In the genomic region with DNA sequence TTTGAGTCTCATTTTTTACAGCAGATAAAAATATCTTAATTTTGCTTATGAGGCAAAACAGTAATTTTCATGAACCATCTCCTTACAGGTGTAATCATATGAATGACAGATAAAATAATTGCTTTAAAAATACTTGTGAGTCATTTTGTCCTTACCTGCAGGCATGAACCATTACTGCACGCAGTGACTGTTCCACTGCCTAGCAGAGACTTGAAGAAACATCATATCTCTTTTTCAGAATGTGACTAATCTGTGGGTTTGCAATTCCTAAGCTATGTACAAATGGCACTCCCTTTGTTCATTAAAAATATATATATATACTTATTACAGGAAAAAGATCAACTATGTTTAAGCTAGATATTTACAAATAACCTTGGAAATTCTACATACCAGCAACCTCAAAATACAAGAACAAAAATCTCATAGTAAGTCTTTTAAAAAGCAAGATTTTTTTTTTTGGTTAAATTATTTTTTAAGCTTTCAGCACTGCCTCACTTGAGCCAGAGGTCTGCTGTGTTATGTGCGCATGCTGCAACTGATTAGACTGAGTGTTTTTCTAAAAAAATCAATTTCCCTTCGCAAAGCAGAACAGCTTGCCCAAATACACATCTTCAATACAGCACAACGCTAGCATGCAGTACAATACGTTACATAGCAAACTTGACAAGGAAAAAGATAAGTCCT, we compare ENCODE assay signal across 8 mouse cellular contexts.
DNase-seq lines count a peak whose midpoint lies in the region; ATAC-seq lines count a peak whose summit lies in the region.

No protein-coding gene starts in this region.

- H3K4me2 ChIP-seq in heart, embryonic 12.5 days, result peak overlapping the region; percentile 64
- peak overlapping the region; percentile 63 for H3K4me2 ChIP-seq in hindbrain, embryonic 13.5 days
- peak overlapping the region; percentile 52 for H3K4me2 ChIP-seq in midbrain, embryonic 11.5 days

- intact Hi-C loops in gastrocnemius, postnatal 14 days (cut with DNase I; ENCODE audit: low total_unique reads), result no loop called here

- peak overlapping the region; percentile 52 for H3K4me3 ChIP-seq in heart, embryonic 12.5 days
- H3K4me3 ChIP-seq in hindbrain, embryonic 13.5 days, result peak overlapping the region; percentile 52
- H3K4me3 ChIP-seq in midbrain, embryonic 11.5 days (ENCODE audit: low read depth, low read length), result peak overlapping the region; percentile 36

- ATAC-seq in heart, embryonic 12.5 days (ENCODE audit: insufficient number of reproducible peaks, low FRiP score), result no peak
- ATAC-seq in hindbrain, embryonic 13.5 days (ENCODE audit: low FRiP score), result peak; percentile 71
- ATAC-seq in midbrain, embryonic 11.5 days (ENCODE audit: low FRiP score), result peak; percentile 71
- no peak for ATAC-seq in cerebellum, adult (ENCODE audit: insufficient number of reproducible peaks, low FRiP score, low TSS enrichment)

- peak overlapping the region; percentile 89 for H3K27ac ChIP-seq in heart, embryonic 12.5 days (ENCODE audit: poor library complexity, severe bottlenecking)
- H3K27ac ChIP-seq in hindbrain, embryonic 13.5 days, result peak overlapping the region; percentile 88
- no peak overlapping the region; the same call in 1 of the 2 replicates for H3K27ac ChIP-seq in midbrain, embryonic 11.5 days (ENCODE audit: low read depth, low read length)

- H3K4me1 ChIP-seq in heart, embryonic 12.5 days (replicated peaks), result peaks cover 5% of the 10 kb centered on the region
- H3K4me1 ChIP-seq in hindbrain, embryonic 13.5 days (replicated peaks), result peaks cover 17% of the 10 kb centered on the region
- H3K4me1 ChIP-seq in midbrain, embryonic 11.5 days (ENCODE audit: control insufficient read depth, insufficient read depth, low read length), result no peaks in the 10 kb centered on the region; the same call in none of the 2 replicates

- no peak for DNase-seq in heart, adult 8-10 months (ENCODE audit: low spot score)
- peak; percentile 31 for DNase-seq in NIH3T3 (ENCODE audit: low read depth)
- no peak for DNase-seq in midbrain, embryonic 11.5 days (ENCODE audit: low spot score, missing footprints)
- DNase-seq in layer of hippocampus, adult 11-12 months (ENCODE audit: low spot score), result no peak
- DNase-seq in gastrocnemius, postnatal 14 days, result no peak

- peak overlapping the region; percentile 65 for H3K9ac ChIP-seq in heart, embryonic 12.5 days
- peak overlapping the region; percentile 75 for H3K9ac ChIP-seq in hindbrain, embryonic 13.5 days
- H3K9ac ChIP-seq in midbrain, embryonic 11.5 days (ENCODE audit: low read length), result peak overlapping the region; percentile 66

- 0 out of 2 replicates have a peak, but pooled peaks cover 4% of the 10 kb centered on the region for H3K36me3 ChIP-seq in heart, embryonic 12.5 days
- no peaks in the 10 kb centered on the region for H3K36me3 ChIP-seq in hindbrain, embryonic 13.5 days
- H3K36me3 ChIP-seq in midbrain, embryonic 11.5 days (ENCODE audit: control insufficient read depth, insufficient read depth, low read length), result no peaks in the 10 kb centered on the region

- no peaks in the 10 kb centered on the region for H3K27me3 ChIP-seq in heart, embryonic 12.5 days (replicated peaks)
- no peaks in the 10 kb centered on the region for H3K27me3 ChIP-seq in hindbrain, embryonic 13.5 days
- no peaks in the 10 kb centered on the region for H3K27me3 ChIP-seq in midbrain, embryonic 11.5 days (ENCODE audit: control insufficient read depth, insufficient read depth, low read length)

- H3K9me3 ChIP-seq in heart, embryonic 12.5 days (replicated peaks), result 0 out of 2 replicates have a peak, but pooled peaks cover 3% of the 10 kb centered on the region
- H3K9me3 ChIP-seq in hindbrain, embryonic 13.5 days, result no peaks in the 10 kb centered on the region
- H3K9me3 ChIP-seq in midbrain, embryonic 11.5 days (ENCODE audit: control insufficient read depth, low read length), result no peaks in the 10 kb centered on the region

- 26% methylated on average over 5 of the region's 5 CpGs for WGBS in heart, embryonic 12.5 days
- WGBS in hindbrain, embryonic 13.5 days, result 45% methylated on average over 5 of the region's 5 CpGs
- WGBS in midbrain, embryonic 11.5 days, result 72% methylated on average over 5 of the region's 5 CpGs

Comparison
In these comparisons a context has a peak if more than half of its experiments do, and no peak if none do; other contexts are left out.
1. ATAC-seq: peak in hindbrain, embryonic 13.5 days (single experiment) and midbrain, embryonic 11.5 days (single experiment); none in heart, embryonic 12.5 days (single experiment) and cerebellum, adult (single experiment).
2. Peak in every context shown above with its lines, with median percentiles within 50 percentile points of each other: H3K4me2 ChIP-seq, H3K4me3 ChIP-seq and H3K9ac ChIP-seq.